Mouse (Mus musculus) urinary bladder, postnatal 10 days (tissue): ENCODE measurements around the gene Gm37240.

Experiments
- DNase-seq: peaks from one replicate; pipeline ENCODE4 v3.0.0; 2022; ENCODE audit warnings: low spot score

The Gm37240 gene

DNA sequence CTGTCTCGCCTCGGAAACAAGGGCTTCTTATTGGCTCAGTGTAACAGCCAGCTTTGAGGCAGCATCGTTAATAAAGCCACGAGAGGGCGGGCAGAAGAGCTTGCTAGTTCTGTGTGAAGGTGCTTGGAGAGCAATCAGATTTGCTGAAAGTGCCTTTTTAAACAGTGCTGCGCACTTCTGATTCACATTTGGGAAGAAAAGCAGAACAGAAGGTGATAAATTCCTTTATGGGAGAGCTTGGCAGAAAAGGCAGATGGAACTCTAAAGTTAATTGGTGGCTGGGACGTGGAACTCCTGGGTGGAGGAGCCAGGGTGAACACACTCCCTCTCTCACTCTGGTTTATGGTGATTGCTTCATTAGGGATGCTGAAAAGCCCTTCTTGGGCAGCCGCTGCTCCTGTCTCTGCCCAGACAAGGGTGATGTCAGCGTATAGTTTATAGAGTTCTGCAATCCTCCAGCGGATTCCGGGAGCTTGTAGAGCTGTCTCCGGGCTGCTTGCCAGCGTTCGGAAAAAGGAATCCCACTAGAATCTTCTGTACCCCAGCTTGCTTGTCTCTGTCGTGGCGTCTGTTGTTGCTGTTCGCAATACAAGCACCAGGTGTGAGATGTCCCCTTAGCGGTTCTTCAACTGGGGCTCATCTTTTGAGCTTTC is 1141.7 kb downstream of the Gm37240 start:
- peak; percentile 51 for DNase-seq

DNA sequence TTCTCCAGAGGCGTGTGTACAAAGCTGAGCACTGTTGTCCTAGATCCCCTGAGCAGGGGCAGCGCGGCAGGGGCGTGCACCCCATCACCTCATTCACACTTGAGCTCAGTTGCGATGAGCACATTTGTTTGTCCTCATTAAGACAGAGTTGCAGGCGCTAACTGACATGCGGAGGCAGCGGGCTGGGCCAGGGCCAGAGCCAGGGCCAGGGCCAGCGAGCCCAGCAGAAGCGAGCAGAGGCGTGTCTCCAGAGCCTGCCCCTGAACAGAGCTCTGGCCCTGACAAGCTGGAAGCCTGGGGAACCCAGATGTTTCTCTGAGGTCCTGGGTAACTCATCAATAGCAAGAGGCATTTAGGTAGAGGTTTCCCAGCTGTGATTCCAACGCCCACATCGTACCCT is 1142.6 kb downstream of the Gm37240 start:
- no peak for DNase-seq

DNA sequence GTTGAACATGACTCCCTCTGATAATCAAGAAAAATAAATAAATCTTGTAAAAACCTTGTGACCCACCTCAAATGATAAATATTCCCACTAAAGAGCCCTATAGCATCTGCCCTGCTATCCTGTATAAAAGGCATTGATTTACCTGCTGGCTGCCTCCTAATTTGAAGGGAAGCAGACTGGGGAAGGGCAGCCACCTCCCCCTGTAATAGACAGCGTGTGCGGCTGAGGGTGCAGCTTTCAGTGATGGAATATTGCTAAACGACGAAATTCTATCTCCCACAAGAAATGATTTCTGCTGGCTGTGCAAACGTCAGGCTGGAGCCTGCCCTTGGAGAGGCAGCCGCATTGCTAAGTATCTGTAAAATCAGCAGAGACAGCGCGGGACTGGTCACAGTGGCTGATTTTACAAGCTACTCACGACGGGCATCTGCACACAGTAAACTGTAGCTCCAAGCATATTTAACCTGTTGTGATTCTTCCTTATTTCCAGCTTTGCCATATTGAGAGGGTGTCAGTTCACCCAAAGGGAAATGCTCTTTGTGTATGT is 1147.2 kb downstream of the Gm37240 start:
- no peak for DNase-seq

DNA sequence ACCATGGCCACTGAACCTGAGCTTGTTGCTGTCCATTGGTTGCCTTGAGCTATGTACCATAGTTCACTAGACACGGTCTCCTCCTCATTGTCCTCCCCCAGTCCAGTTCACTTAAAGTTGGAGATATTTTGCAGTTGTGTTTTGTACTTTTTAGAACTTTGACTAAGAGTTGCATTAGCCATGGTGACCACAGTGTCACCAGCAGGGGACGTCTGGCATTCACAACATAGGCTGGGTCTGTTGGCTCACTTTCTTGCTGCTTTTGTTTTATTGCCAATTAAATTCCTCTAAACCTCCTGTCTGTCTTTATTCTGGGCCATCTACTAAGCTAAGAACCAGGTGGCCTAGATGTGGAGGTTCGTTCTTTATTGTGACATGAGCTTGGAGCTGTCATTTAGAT is 1150.2 kb downstream of the Gm37240 start:
- DNase-seq: no peak

DNA sequence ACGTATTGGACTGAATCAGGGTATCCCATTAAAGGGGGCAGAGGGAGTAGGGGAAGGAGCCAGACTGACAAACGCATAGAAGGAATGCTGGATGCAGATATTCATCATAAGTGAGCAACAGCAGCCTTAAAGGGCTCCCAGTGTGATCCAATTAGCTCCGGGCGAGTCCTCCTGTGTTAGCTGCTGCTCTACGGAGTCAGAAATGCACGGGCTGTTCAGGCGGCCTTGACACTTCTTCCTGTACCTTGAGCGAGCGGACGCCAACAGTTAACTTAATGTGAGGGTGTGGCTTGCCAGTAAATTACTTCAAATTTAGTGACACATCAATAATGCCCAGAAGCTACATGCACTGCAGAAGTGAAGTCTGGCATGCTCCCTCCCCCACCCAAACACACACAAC is 1151.6 kb downstream of the Gm37240 start:
- no peak for DNase-seq

DNA sequence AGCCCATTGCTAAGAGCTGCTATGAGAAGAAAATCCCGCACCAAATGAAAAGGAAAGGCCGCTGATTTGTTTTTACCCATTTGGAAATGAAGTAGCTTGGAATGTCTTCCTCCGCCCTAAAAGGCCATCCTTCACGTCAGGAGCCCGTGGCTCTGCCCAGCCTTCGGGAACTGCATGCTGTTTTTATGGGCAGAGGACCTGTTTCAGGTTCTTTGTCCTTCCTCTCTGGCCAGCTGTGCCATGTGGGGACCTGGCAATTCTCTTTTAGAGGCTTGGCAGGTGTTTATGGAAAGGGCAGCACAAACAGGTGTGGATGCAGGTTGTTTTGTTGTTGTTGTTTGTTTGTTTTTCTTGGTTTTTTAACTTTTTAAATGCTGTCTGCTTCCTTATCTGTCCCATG is 1154.8 kb downstream of the Gm37240 start:
- no peak for DNase-seq

DNA sequence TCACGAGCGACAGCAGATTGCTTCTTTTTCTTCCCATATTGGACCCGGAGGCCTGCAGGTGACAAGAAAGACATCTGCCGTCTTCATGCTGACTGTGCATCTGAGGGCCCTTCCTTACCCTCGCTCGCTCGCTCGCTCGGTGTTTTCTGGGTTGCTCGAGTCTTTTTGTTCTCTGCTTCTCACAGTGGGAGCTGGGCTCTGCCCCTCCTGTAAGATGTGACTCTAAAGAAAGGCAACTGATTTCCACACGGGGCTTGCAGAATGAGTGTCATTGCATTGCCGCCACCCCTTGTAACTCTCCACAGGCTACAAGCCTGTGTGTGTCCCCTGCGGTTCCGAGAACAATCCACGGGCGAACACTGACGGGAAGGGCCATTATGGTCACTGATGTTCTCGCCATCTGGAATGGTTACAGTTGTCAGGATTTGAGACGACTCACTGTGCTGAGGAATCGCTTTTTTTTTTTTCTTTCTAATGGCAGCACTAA is 1155.3 kb downstream of the Gm37240 start:
- no peak for DNase-seq

DNA sequence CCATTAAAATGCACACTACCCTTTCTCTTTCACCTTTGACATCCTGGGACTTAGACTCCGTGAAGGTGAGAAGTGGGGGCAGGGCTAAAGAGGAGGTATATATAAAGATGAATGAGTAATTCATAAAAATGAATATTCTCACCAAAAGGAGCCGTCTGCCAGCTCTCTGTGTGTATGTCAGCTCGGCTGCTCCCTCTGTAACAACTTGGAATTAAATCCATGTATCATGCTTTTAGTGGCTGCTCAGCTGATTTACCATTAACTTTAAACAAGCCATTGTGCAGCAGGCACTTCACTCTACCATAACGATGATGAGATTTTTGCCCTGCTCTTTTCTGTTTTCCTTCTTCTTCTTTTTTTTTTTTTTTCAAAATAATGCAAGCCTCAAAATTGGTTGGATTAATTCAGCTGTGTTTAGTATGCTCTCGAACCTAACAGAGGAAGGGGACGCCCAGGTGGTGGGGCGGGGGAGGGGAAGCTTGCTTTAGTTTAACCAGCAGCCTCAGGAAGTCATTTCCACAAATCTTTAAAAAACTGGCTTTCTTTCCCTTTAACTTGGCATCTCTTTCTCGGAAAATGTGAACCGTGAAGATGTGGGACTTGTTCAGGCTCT is 1155.8 kb downstream of the Gm37240 start:
- no peak for DNase-seq

DNA sequence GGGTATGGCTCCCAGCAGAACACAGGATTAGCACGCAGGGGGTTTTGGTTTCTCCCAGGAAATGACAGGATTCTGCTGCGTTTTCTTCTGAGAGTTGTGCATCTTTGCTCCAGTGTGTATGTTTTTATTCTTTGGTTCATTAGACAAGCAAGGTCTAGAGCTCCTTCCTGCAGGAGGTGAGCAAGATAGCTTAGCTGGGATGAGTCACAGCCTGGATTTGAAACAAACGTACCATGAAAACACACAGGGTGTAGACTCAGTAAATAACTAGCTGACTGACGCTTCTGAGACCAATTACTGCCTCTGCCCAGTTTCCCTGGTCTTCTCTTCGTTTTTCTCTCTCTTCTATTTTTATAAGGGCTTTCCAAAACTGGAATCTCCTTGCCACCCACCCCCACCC is 1156.3 kb downstream of the Gm37240 start:
- no peak for DNase-seq

DNA sequence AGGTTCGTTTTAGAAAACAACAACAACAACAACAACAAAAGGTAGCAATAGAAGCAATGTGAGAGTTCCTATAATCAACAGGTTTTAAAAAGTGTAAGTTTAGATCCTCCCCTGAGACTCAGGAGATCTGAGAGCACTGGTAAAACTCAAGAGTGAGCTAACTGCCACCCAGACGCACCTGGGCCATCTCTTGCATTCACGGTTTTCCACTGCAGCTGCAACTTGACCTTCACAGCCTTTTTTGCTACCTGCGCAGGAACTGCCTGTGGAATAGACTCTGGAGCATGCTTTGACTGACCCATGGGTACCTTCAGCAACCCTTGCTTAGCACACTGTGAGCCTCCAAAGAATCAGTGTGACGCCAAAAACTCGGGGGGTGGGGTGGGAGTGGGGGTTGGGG is 1157.5 kb downstream of the Gm37240 start:
- DNase-seq: no peak

DNA sequence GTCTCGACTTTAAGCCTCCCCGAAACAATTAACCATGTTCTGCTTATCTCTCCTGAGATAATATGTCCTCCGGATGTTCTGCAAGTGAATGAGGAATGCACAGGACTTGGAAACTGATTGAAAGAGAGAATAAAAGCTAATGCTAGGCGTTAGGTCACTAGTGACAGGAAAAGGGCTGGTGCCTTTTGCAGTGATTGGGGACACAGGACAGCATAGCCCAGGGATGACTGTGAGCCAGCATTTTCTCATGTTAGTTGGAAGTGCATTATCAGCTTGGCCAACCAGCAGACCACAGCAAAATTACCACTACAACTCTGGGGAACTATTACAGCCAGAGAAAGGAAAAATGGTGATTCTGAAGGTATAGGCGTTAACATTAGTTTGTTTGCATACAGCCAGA is 1163.3 kb downstream of the Gm37240 start:
- DNase-seq: no peak

DNA sequence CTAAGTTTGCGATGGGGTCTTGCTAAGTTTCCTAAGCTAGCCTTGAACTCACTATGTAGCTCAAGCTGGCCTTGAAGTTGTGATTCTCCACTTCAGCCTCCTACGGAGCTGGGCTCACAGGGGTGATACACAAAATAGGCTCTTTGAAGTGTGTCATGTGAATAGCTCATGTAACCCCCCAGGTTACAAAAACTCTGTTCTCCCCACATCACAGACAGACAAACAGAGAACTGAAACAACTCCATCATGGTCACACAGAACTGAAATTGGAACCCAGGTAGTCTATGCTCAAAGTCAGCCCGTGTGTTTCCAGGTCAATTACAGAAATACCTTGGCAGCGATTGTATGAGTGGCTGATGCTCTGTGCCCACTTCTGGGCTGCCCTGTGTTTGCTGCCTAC is 1164.6 kb downstream of the Gm37240 start:
- DNase-seq: no peak

DNA sequence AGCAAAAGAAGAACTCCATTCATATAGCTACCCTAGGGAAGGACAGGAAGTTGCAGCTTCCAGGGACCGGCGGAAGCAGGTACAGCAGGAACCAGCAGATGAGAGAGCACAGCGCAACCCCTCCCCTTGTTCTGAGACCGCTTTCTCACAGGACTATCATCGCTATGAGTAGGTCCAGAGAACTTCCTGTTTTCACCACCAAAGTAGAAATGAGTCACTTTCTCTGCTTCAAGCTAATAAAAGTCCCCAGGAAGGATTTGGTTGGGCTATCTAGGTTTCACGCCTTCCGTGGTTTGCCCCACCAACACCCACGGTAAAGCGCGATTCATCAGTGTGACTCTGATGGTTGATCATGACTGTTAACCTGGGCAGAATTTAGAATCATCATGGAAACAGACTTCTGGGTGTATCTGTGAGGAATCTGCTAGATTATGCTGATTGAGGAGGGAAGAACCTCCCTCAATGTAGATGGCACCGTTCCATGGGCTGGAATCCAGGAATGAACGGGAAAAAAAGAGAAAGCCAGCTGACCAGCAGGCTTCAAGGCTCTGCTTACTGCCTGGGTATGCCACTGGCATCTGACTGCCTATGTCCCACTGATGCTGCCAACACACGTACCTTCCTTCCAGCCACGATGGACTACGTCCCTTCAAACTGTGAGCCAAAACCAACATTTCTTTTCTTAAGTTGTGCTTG is 1172.1 kb downstream of the Gm37240 start:
- DNase-seq: no peak

DNA sequence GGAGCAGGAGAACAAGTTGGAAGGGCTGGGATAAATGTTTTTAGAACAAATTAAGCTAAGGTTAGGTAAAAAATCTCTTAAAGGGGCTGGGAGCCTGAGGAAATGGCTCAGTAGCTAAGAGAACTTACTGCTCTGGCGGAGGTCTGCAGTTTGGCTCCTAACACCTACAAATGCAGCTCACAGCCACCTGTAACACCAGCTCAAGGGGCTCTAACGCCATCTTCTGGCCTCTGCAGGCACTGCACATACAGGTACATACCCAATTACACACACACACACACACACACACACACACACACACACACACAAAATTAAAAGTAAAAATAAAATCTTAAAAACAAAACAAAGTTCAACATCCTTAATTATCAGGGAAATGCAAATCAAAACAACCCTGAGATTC is 1174.4 kb downstream of the Gm37240 start:
- DNase-seq: no peak

DNA sequence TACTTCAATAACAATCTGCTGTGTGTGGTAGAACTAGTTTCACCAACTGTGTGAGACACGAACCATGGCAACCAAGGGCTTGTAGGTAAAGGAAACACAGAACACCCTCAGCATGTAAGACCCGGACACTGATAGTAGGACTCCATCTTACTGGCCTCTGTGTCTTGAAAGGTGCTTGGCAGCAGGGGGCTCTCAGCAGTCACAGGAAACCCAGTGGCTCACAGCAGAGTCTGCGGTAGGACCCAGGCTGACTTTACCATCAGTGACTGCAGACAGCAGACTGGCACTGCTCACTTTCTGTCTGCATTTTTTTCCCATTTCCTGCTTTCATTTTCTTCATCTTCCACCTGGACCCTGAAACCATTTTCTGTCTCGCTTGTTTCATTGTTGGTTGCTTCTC is 1176.6 kb downstream of the Gm37240 start:
- no peak for DNase-seq

DNA sequence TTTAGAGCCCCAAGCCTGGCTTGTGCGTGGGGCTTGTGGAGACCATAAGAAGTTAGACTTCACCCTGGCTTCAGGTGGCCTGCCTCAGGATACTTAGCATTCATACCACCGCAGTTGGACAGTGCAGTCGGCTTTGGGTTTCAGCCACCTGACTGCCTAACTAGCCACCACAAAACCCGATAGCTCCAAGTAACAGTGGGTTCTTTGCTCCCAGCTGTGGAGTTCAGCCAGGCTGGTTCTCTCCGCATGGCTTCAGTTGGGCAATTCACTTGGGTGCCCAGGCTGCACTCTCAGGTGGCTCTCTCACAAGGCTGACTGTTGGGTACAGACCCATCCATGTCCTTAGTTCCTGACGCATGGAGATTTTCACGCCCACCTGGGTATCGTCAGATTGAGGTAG is 1177.4 kb downstream of the Gm37240 start:
- no peak for DNase-seq

DNA sequence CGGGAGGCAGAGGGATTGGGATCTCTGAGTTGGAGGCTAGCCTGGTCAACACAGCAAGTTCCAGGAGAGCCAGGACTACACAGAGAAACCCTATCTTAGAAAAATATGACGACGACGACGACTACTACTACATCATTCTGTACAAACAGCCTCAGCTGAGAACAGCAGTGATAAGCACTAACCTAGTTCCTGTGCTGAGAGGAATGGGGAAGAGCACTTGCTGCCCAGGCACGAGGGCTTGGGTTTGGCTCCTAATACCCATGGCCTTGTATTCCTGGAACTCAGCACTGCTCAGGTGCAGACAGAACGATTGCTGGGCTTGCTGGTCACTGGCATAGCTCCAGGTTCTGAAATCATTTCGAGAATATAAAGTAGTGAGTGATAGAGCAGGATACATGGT is 1178.2 kb downstream of the Gm37240 start:
- DNase-seq: no peak

DNA sequence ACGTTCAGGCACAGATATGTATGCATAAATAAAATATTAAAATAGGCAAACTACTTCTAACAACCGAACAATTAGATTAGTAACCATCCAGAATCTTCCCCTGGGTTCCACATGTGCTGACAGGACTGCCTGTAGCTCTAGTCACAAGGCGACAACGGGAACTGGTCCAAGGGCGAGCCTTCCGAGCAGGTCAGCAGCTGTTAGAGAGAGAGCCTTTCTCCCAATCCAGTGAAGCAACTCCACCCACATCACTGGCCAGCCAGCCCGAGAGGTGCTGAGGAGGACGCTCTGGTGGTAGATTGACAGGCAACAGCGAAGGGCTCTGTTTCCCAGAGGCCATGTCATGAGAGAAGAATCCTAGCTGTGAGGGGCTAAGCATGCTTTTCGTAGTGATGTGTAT is 1178.8 kb downstream of the Gm37240 start:
- no peak for DNase-seq

DNA sequence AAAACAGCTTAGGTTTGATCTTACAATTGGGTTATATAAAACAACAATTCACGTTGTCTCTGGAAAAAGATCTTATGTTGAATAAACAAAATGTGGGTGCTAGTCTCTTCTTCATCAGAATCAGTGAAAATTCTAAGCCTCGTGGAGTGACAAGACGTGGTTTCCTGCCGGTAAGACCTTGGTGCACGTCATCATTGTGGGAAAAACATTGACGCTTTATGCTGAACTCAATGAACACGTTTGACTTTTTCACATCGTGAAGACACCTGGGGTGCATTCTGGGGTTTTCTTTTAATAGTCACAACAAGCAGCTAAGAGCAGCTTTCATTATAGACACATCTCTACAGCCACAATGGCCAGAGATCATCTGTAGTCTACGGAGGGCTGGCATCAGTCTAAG is 1182.1 kb downstream of the Gm37240 start:
- DNase-seq: no peak

DNA sequence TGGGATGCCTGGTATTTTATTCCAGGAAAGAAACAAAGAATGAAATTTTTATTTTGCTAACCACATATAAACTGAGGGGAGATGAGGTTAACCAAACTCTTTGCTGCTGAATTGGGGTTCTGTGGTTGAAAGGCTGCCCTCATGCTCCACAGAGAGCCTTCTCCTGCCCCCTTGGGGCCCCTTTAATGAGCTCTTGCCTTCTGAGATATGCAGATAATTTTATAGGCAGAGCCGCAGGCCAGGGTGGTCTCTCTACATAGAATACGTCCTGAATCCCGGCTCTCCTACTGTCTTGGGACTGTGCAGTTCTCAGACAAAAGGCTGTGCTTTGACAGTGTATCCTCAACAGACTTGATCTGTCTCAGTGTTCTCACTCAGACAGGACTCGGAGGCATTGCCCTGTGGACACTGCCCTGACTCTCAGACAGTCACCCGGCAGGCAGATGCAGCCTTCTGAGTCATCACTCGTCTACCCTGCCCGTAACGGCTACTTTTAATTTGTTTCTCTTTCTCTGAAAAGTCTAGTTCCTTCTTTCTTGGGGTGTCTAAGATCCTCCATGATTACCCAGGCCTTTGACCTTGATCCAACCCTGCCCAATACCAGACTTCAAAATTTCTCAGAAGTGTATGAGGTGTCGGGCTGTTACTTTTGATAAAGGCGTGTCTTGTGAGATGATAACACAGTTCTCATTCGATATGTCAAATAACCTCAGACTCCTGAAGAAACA is 1184.1 kb downstream of the Gm37240 start:
- no peak for DNase-seq

DNA sequence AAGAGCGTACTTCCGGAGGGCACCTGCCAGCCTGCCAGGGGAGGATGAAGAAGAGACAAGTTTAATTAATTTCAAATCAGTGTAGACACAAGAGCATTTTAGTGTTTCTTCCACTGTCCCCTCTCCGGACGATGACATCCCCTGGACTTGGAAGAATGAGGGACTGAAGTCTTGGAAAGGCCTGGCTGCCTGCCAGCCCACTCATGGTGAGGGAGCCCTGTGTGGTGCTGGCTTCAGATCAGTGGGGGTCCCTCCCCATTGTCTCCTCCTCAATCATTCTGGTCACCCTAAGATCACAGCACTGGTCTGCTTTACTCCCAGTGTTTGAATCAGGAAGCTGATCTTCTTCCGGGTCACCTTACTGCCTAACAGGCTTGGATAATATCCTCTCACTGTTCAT is 1185.4 kb downstream of the Gm37240 start:
- DNase-seq: no peak

DNA sequence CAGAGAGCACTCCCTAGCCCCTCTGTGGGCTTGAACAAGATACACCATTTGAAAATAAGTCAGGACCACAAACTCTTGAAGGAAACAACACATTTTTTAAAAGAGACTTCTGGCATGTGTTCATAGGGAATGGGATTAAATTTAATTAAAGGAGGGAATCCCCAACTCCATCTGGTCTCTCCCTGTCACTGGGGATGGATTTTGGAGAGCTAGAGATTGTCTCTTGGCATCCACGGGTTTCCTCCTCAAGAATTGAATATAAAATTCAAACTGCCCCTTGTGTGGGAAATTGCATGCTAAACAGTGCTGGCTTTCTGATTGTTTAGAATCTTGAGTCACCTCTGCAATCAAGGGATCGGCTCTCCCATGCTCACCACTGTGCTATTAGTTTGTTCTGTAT is 1185.8 kb downstream of the Gm37240 start:
- no peak for DNase-seq
